Mouse (Mus musculus) liver, embryonic 14.5 days (tissue): ENCODE results near the gene Hdac4. TPM values are rescaled to one million over a fixed set of nuclear protein-coding genes. Genes with fewer than 3 reads are reported as not detected.

Experiments
- ATAC-seq: fragments of 200-750 bp; cut with Nextera tagmentation; 2 replicates; pipeline ENCODE4 v1.8.0; 2017; ENCODE audit warnings: moderate number of reproducible peaks, mild to moderate bottlenecking, moderate library complexity; ENCODE audit not compliant: insufficient read depth
- DNase-seq, 3 experiments: peaks; one replicate each; pipeline ENCODE4 v3.0.0-alpha.2; 2012 to 2013; ENCODE audit warnings: low read depth in 3 of 3, low spot score in 3 of 3
- H3K27ac ChIP-seq: fragments of 300-500 bp; sonication (generic); 2 replicates; pipeline ENCODE4 v1.5.1; 2014; ENCODE audit warnings: moderate library complexity, mild to moderate bottlenecking, control low read depth, inconsistent platforms
- H3K27me3 ChIP-seq: fragments of 300-500 bp; sonication (generic); 2 replicates; pipeline ENCODE4 v1.6.1; 2014; ENCODE audit warnings: mild to moderate bottlenecking, low read length, moderate library complexity; ENCODE audit not compliant: control insufficient read depth, insufficient read depth
- H3K36me3 ChIP-seq: fragments of 300-500 bp; sonication (generic); replicated peaks from 2 replicates; pipeline ENCODE4 v1.6.1; 2014; ENCODE audit warnings: low read depth; ENCODE audit not compliant: control insufficient read depth, insufficient read depth
- H3K4me1 ChIP-seq, 2 experiments: fragments of 200-500 bp in 1 of 2; fragments of 300-500 bp in 1 of 2; sonication (generic) in 1 of 2; replicated peaks; 2 replicates each; pipeline ENCODE4 v1.6.1; 2012 to 2014; ENCODE audit warnings: antibody characterized with exemption in 1 of 2, inconsistent platforms in 1 of 2, low read length in 1 of 2; ENCODE audit not compliant: control insufficient read depth in 2 of 2, insufficient read depth in 2 of 2
- H3K4me2 ChIP-seq: fragments of 300-500 bp; sonication (generic); 2 replicates; pipeline ENCODE4 v1.6.1; 2014; ENCODE audit warnings: low read depth, mild to moderate bottlenecking, control low read depth, moderate library complexity
- H3K4me3 ChIP-seq, 2 experiments: fragments of 200-500 bp in 1 of 2; fragments of 300-500 bp in 1 of 2; sonication (generic) in 1 of 2; 2 replicates each; pipeline ENCODE4 v1.5.1; 2012 to 2014; ENCODE audit warnings: low read depth in 2 of 2, low read length in 2 of 2, mild to moderate bottlenecking in 2 of 2, control low read depth in 1 of 2, inconsistent platforms in 1 of 2, moderate library complexity in 1 of 2; ENCODE audit not compliant: insufficient read depth in 1 of 2
- H3K9ac ChIP-seq: fragments of 300-500 bp; sonication (generic); replicated peaks from 2 replicates; pipeline ENCODE4 v1.6.1; 2014; ENCODE audit warnings: mild to moderate bottlenecking, control low read depth, moderate library complexity
- H3K9me3 ChIP-seq: fragments of 300-500 bp; sonication (generic); 2 replicates; pipeline ENCODE4 v1.6.1; 2016; ENCODE audit warnings: low read length, mixed read lengths; ENCODE audit not compliant: control insufficient read depth
- CTCF ChIP-seq: IDR thresholded peaks from 2 replicates; pipeline ENCODE4 v1.5.1; 2016; ENCODE audit warnings: antibody characterized with exemption, low read depth, control low read depth
- EP300 ChIP-seq: IDR thresholded peaks from 2 replicates; pipeline ENCODE4 v1.6.1; 2016; ENCODE audit warnings: antibody characterized with exemption, low read depth
- WGBS: fragments of 180-500 bp; shearing (Covaris S2); extraction: QIAGEN DNeasy Blood & Tissue Kit; methylation state at CpG from one replicate; pipeline ENCODE4 v1.1.7; 2014; ENCODE audit not compliant: insufficient replicate concordance; 5-methylcytosine and 5-hydroxymethylcytosine counted together
- polyA plus RNA-seq, 2 experiments: library from polyadenylated mRNA; depleted of rRNA in 1 of 2; stranded (reverse) in 1 of 2; unstranded in 1 of 2; fragments of >200 nt; fragmentation: Nextera tagmentation in 1 of 2; extraction: Ambion mirVana in 1 of 2; gene quantifications; 2 replicates each; pipeline versions ENCODE4 v1.2.1 to v1.2.3; 2012 to 2014

Hdac4 gene
- polyA plus RNA-seq, 2 experiments: 1.5 to 3.1 TPM

GRCm38 (mm10) chr1:92132181-92132580, 63.3 kb downstream of the Hdac4 start:
- Histone ChIP-seq H3K36me3 (no peaks in the 10 kb centered on the region), H3K9ac (no peak overlapping the region), H3K27ac (no peak overlapping the region), H3K4me3 (no peak overlapping the region), H3K4me2 (no peak overlapping the region), H3K27me3 (no peaks in the 10 kb centered on the region), H3K9me3 (no peaks in the 10 kb centered on the region), H3K4me1 (peaks cover 0 to 21% of the 10 kb centered on the region in 2 experiments)
- ATAC-seq: no peak
- no peak for DNase-seq
- TF ChIP-seq CTCF (no peak), EP300 (no peak)
- WGBS: 36% methylated on average over 2 of the region's 2 CpGs

- no peak overlapping the region for H3K27ac ChIP-seq
- DNase-seq: no peak
- no peak for TF ChIP-seq CTCF
- no peak for TF ChIP-seq EP300
- no peak overlapping the region for H3K4me2 ChIP-seq
- H3K9ac ChIP-seq: no peak overlapping the region; the same call in 1 of the 2 replicates
- H3K36me3 ChIP-seq: no peaks in the 10 kb centered on the region
- H3K4me1 ChIP-seq: peaks cover 0 to 23% of the 10 kb centered on the region in 2 experiments
- no peaks in the 10 kb centered on the region for H3K9me3 ChIP-seq
- no peak overlapping the region for H3K4me3 ChIP-seq
- no peaks in the 10 kb centered on the region for H3K27me3 ChIP-seq
- no peak for ATAC-seq
- 68% methylated on average over 6 of the region's 6 CpGs for WGBS
These were observed 64.9 kb downstream of the Hdac4 start for GRCm38 (mm10) chr1:92130470-92131100.

DNA sequence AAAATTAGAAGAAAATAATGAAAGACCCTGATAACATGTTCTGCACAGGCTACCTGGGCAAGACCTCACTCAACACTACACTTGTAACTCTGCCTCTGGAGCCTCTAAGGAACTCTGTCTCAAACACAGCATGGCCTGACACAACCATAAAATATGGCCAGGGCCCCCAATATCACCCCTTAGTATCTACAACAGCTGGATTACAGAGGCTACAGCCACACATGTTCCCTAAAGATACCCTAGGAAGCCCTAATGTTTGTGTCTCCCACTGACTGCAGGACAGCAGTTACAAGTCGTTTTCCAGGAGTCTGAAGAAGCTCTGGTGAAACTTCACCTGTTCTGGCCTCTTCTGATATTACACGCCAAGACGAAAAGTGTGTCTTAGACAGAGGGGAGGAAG, 65.7 kb downstream of the Hdac4 start:
- ATAC-seq (peak; percentile 76), DNase-seq (peak; percentile 1 to 20 (median 18))
- WGBS: 33% methylated on average over 3 of the region's 3 CpGs
- H3K4me3 ChIP-seq: no peak overlapping the region
- peaks cover 0 to 23% of the 10 kb centered on the region in 2 experiments for H3K4me1 ChIP-seq
- H3K9ac ChIP-seq: peak overlapping the region; percentile 31; the same call in 1 of the 2 replicates
- no peaks in the 10 kb centered on the region for H3K27me3 ChIP-seq
- H3K27ac ChIP-seq: no peak overlapping the region; the same call in 1 of the 2 replicates
- H3K9me3 ChIP-seq: no peaks in the 10 kb centered on the region
- H3K36me3 ChIP-seq: no peaks in the 10 kb centered on the region
- peak overlapping the region; percentile 13; the same call in 1 of the 2 replicates for H3K4me2 ChIP-seq
- TF ChIP-seq EP300 (peak; percentile 41; the same call in 1 of the 2 replicates), CTCF (no peak)

GRCm38 (mm10) chr1:92127785-92128184, 67.7 kb downstream of the Hdac4 start:
- Histone ChIP-seq H3K9me3 (no peaks in the 10 kb centered on the region), H3K4me3 (no peak overlapping the region), H3K27me3 (no peaks in the 10 kb centered on the region), H3K27ac (no peak overlapping the region), H3K4me2 (no peak overlapping the region), H3K9ac (no peak overlapping the region), H3K4me1 (peaks cover 0 to 23% of the 10 kb centered on the region in 2 experiments), H3K36me3 (no peaks in the 10 kb centered on the region)
- no peak for TF ChIP-seq CTCF
- TF ChIP-seq EP300: no peak
- 51% methylated on average over 6 of the region's 6 CpGs for WGBS
- DNase-seq (no peak), ATAC-seq (no peak)

GRCm38 (mm10) chr1:92127366-92127765, 68.1 kb downstream of the Hdac4 start:
- Histone ChIP-seq H3K4me2 (no peak overlapping the region), H3K9me3 (no peaks in the 10 kb centered on the region), H3K27me3 (no peaks in the 10 kb centered on the region), H3K27ac (no peak overlapping the region), H3K36me3 (no peaks in the 10 kb centered on the region), H3K9ac (no peak overlapping the region), H3K4me1 (peaks cover 0 to 23% of the 10 kb centered on the region in 2 experiments), H3K4me3 (no peak overlapping the region)
- DNase-seq (no peak), ATAC-seq (no peak)
- no peak for TF ChIP-seq EP300
- no peak for TF ChIP-seq CTCF
- 52% methylated on average over 1 of the region's 1 CpGs for WGBS
